Comparison of ENCODE assay signal across 15 mouse cellular contexts in the genomic region with DNA sequence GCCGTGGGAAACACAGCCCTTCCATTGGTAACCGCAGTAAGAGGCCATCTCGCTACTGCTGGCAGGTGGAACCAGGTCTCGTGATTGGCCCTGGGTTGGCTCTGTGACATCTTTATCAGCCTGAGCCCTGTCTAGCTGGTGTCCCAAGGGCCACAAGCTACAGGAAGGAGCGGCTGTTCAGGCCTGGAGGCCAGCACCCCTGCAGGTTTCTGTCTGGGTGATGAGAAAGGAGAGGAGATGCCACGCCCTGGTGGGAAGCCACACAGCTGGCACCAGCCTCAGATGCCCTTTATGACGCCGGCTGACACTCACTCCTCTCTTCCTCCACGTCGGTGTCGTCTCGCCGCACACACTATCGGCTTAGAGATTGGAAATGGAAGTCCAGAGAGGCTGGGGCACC. TPM values are rescaled to one million over a fixed set of nuclear protein-coding genes. Genes with fewer than 3 reads are reported as not detected.
A peak's percentile ranks its signal among the peaks of the same experiment; 100 is the strongest.
DNase-seq lines count a peak whose midpoint lies in the region; ATAC-seq and TF ChIP-seq lines count a peak whose summit lies in the region.
"Had no signal": no experiment of that assay in that cellular context is flagged by ENCODE, and none has a peak within 500 bp of the region (broad histone marks: within the 10 kb centered on the region; RNA-seq: fewer than 3 reads in every experiment).

No protein-coding gene starts in this region.

- H3K27me3 ChIP-seq in hindbrain, postnatal 0 days (ENCODE audit: insufficient read depth, low read length), result no peaks in the 10 kb centered on the region
- no peaks in the 10 kb centered on the region for H3K27me3 ChIP-seq in hindbrain, embryonic 10.5 days (ENCODE audit: insufficient read depth, poor library complexity, severe bottlenecking)
- H3K27me3 ChIP-seq in midbrain, embryonic 15.5 days (replicated peaks), result no peaks in the 10 kb centered on the region
- H3K27me3 ChIP-seq in midbrain, postnatal 0 days (ENCODE audit: insufficient read depth, low read length), result no peaks in the 10 kb centered on the region
- H3K27me3 ChIP-seq in neural tube, embryonic 15.5 days (replicated peaks), result no peaks in the 10 kb centered on the region
- H3K27me3 ChIP-seq: limb, embryonic 12.5 days had no signal

- peak overlapping the region; percentile 9; the same call in 1 of the 2 replicates for H3K9ac ChIP-seq in hindbrain, postnatal 0 days (replicated peaks; ENCODE audit: low read length)
- no peak overlapping the region for H3K9ac ChIP-seq in midbrain, embryonic 15.5 days
- H3K9ac ChIP-seq in midbrain, postnatal 0 days (replicated peaks; ENCODE audit: low read length, poor library complexity, severe bottlenecking), result no peak overlapping the region
- H3K9ac ChIP-seq in neural tube, embryonic 15.5 days (replicated peaks), result no peak overlapping the region
- H3K9ac ChIP-seq: limb, embryonic 12.5 days had no signal

- no peaks in the 10 kb centered on the region for H3K9me3 ChIP-seq in hindbrain, postnatal 0 days (ENCODE audit: low read length)
- no peaks in the 10 kb centered on the region for H3K9me3 ChIP-seq in hindbrain, embryonic 10.5 days
- H3K9me3 ChIP-seq in midbrain, embryonic 15.5 days, result no peaks in the 10 kb centered on the region
- no peaks in the 10 kb centered on the region for H3K9me3 ChIP-seq in midbrain, postnatal 0 days (ENCODE audit: low read length)
- no peaks in the 10 kb centered on the region for H3K9me3 ChIP-seq in neural tube, embryonic 15.5 days (replicated peaks)
- H3K9me3 ChIP-seq: limb, embryonic 12.5 days had no signal

- DNase-seq in hindbrain, postnatal 0 days (ENCODE audit: low spot score), result no peak
- DNase-seq in hindbrain, embryonic 10.5 days (ENCODE audit: low spot score), result no peak
- DNase-seq in midbrain, postnatal 0 days (ENCODE audit: low spot score), result no peak
- DNase-seq in ovary, postnatal 10 days (ENCODE audit: low spot score), result no peak
- DNase-seq in kidney, postnatal 36 days, result no peak
- DNase-seq: adrenal gland, postnatal 25 days; cerebellum, adult 11 months; heart, postnatal 4 days; kidney, postnatal 14 days; layer of hippocampus, postnatal 36 days; lung, postnatal 14 days had no signal

- no peak for TF ChIP-seq CTCF in hindbrain, postnatal 0 days (IDR thresholded peaks at IDR 0.05; ENCODE audit: low read depth)
- no peak for TF ChIP-seq CTCF in midbrain, postnatal 0 days (IDR thresholded peaks at IDR 0.05)

- no peak overlapping the region for H3K27ac ChIP-seq in hindbrain, postnatal 0 days
- no peak overlapping the region for H3K27ac ChIP-seq in hindbrain, embryonic 10.5 days
- H3K27ac ChIP-seq in midbrain, embryonic 15.5 days, result no peak overlapping the region
- H3K27ac ChIP-seq in midbrain, postnatal 0 days (ENCODE audit: low read depth, low read length), result no peak overlapping the region
- no peak overlapping the region for H3K27ac ChIP-seq in neural tube, embryonic 15.5 days (replicated peaks)
- H3K27ac ChIP-seq: limb, embryonic 12.5 days had no signal

- 0 out of 2 replicates have a peak, but pooled peaks cover 12% of the 10 kb centered on the region for H3K36me3 ChIP-seq in hindbrain, postnatal 0 days (ENCODE audit: insufficient read depth, low read length)
- H3K36me3 ChIP-seq in hindbrain, embryonic 10.5 days, result peaks cover 31% of the 10 kb centered on the region
- peaks cover 23% of the 10 kb centered on the region for H3K36me3 ChIP-seq in midbrain, embryonic 15.5 days (replicated peaks)
- H3K36me3 ChIP-seq in midbrain, postnatal 0 days (ENCODE audit: insufficient read depth, low read length), result peaks cover 26% of the 10 kb centered on the region
- peaks cover 24% of the 10 kb centered on the region for H3K36me3 ChIP-seq in neural tube, embryonic 15.5 days

- WGBS in hindbrain, postnatal 0 days, result 88% methylated on average over 14 of the region's 14 CpGs
- WGBS in hindbrain, embryonic 10.5 days, result 92% methylated on average over 14 of the region's 14 CpGs
- WGBS in midbrain, embryonic 15.5 days, result 86% methylated on average over 14 of the region's 14 CpGs
- WGBS in midbrain, postnatal 0 days, result 82% methylated on average over 14 of the region's 14 CpGs
- WGBS in neural tube, embryonic 15.5 days, result 76% methylated on average over 14 of the region's 14 CpGs

- peaks cover 14% of the 10 kb centered on the region; the same call in 1 of the 2 replicates for H3K4me1 ChIP-seq in hindbrain, postnatal 0 days (ENCODE audit: insufficient read depth, low read length)
- peaks cover 58% of the 10 kb centered on the region for H3K4me1 ChIP-seq in hindbrain, embryonic 10.5 days (replicated peaks)
- H3K4me1 ChIP-seq in midbrain, embryonic 15.5 days, result peaks cover 32% of the 10 kb centered on the region
- H3K4me1 ChIP-seq in midbrain, postnatal 0 days (ENCODE audit: insufficient read depth, low read length), result peaks cover 6% of the 10 kb centered on the region; the same call in 1 of the 2 replicates
- peaks cover 35% of the 10 kb centered on the region for H3K4me1 ChIP-seq in neural tube, embryonic 15.5 days

- H3K4me3 ChIP-seq in hindbrain, postnatal 0 days (ENCODE audit: low read length), result no peak overlapping the region
- no peak overlapping the region; the same call in 1 of the 2 replicates for H3K4me3 ChIP-seq in hindbrain, embryonic 10.5 days
- no peak overlapping the region for H3K4me3 ChIP-seq in midbrain, embryonic 15.5 days
- H3K4me3 ChIP-seq in midbrain, postnatal 0 days (ENCODE audit: low read depth, low read length), result no peak overlapping the region
- no peak overlapping the region; the same call in 1 of the 2 replicates for H3K4me3 ChIP-seq in neural tube, embryonic 15.5 days (replicated peaks)
- H3K4me3 ChIP-seq: limb, embryonic 12.5 days had no signal

- ATAC-seq in hindbrain, postnatal 0 days, result no peak
- no peak for ATAC-seq in midbrain, embryonic 15.5 days (replicated peaks)
- no peak for ATAC-seq in midbrain, postnatal 0 days (ENCODE audit: low FRiP score)
- ATAC-seq in common myeloid progenitor, adult 5-6 weeks (replicated peaks; ENCODE audit: low read depth, poor library complexity, severe bottlenecking), result peak; percentile 17; the same call in 1 of the 2 replicates
- no peak for ATAC-seq in neural tube, embryonic 15.5 days (ENCODE audit: low FRiP score)

- no peak overlapping the region for H3K4me2 ChIP-seq in hindbrain, postnatal 0 days (ENCODE audit: low read depth, low read length)
- H3K4me2 ChIP-seq in midbrain, embryonic 15.5 days, result 0 out of 2 replicates have a peak overlapping the region, but pooled peaks have one; percentile 86
- no peak overlapping the region for H3K4me2 ChIP-seq in midbrain, postnatal 0 days (ENCODE audit: low read depth, low read length, poor library complexity, severe bottlenecking)
- H3K4me2 ChIP-seq in neural tube, embryonic 15.5 days, result peak overlapping the region; percentile 80
- H3K4me2 ChIP-seq: limb, embryonic 12.5 days had no signal

RNA-seq across cellular contexts. Expression of a gene that starts 2.8 kb away (rescaled TPM):
- total RNA-seq in hindbrain, postnatal 0 days (2014; rRNA removed), result 408 and 435 TPM in 2 replicates
- polyA plus RNA-seq in hindbrain, postnatal 0 days (2015; fragmentation: Nextera tagmentation; extraction: Ambion mirVana), result 151 and 166 TPM in 2 replicates
- 54.8 and 82.1 TPM in 2 replicates for polyA plus RNA-seq in hindbrain, embryonic 10.5 days (2016; fragmentation: Nextera tagmentation; extraction: Ambion mirVana)
- 189 and 193 TPM in 2 replicates for polyA plus RNA-seq in midbrain, embryonic 15.5 days (2015; fragmentation: Nextera tagmentation; extraction: Ambion mirVana)
- 379 and 419 TPM in 2 replicates for total RNA-seq in midbrain, postnatal 0 days (2014; rRNA removed)
- polyA plus RNA-seq in midbrain, postnatal 0 days (2015; fragmentation: Nextera tagmentation; extraction: Ambion mirVana), result 182 and 201 TPM in 2 replicates
- 33.6 and 63.3 TPM in 2 replicates for total RNA-seq in common myeloid progenitor, adult 5-6 weeks (2017)
- 162 and 188 TPM in 2 replicates for polyA plus RNA-seq in neural tube, embryonic 15.5 days (2015; fragmentation: Nextera tagmentation; extraction: Ambion mirVana)

RNA-seq across cellular contexts. Expression of a gene that starts 20.8 kb away (rescaled TPM):
- 20.6 and 42.3 TPM in 2 replicates for total RNA-seq in hindbrain, postnatal 0 days (2014; rRNA removed)
- polyA plus RNA-seq in hindbrain, postnatal 0 days (2015; fragmentation: Nextera tagmentation; extraction: Ambion mirVana), result 92.0 and 99.5 TPM in 2 replicates
- 307 and 334 TPM in 2 replicates for polyA plus RNA-seq in hindbrain, embryonic 10.5 days (2016; fragmentation: Nextera tagmentation; extraction: Ambion mirVana)
- 153 and 181 TPM in 2 replicates for polyA plus RNA-seq in midbrain, embryonic 15.5 days (2015; fragmentation: Nextera tagmentation; extraction: Ambion mirVana)
- 19.5 and 32.4 TPM in 2 replicates for total RNA-seq in midbrain, postnatal 0 days (2014; rRNA removed)
- polyA plus RNA-seq in midbrain, postnatal 0 days (2015; fragmentation: Nextera tagmentation; extraction: Ambion mirVana), result 103 and 104 TPM in 2 replicates
- not detected in 2 replicates for total RNA-seq in common myeloid progenitor, adult 5-6 weeks (2017)
- polyA plus RNA-seq in neural tube, embryonic 15.5 days (2015; fragmentation: Nextera tagmentation; extraction: Ambion mirVana), result 210 and 222 TPM in 2 replicates

RNA-seq across cellular contexts. Expression of a gene that starts 28.4 kb away (rescaled TPM):
- total RNA-seq in hindbrain, postnatal 0 days (2014; rRNA removed), result 176 and 217 TPM in 2 replicates
- 583 and 596 TPM in 2 replicates for polyA plus RNA-seq in hindbrain, postnatal 0 days (2015; fragmentation: Nextera tagmentation; extraction: Ambion mirVana)
- polyA plus RNA-seq in hindbrain, embryonic 10.5 days (2016; fragmentation: Nextera tagmentation; extraction: Ambion mirVana), result 412 and 491 TPM in 2 replicates
- 442 and 447 TPM in 2 replicates for polyA plus RNA-seq in midbrain, embryonic 15.5 days (2015; fragmentation: Nextera tagmentation; extraction: Ambion mirVana)
- total RNA-seq in midbrain, postnatal 0 days (2014; rRNA removed), result 194 and 243 TPM in 2 replicates
- polyA plus RNA-seq in midbrain, postnatal 0 days (2015; fragmentation: Nextera tagmentation; extraction: Ambion mirVana), result 529 and 575 TPM in 2 replicates
- total RNA-seq in common myeloid progenitor, adult 5-6 weeks (2017), result 115 and 121 TPM in 2 replicates
- 492 and 530 TPM in 2 replicates for polyA plus RNA-seq in neural tube, embryonic 15.5 days (2015; fragmentation: Nextera tagmentation; extraction: Ambion mirVana)

Comparison
In these comparisons a context has a peak if more than half of its experiments do, and no peak if none do; other contexts are left out.
1. H3K4me2 ChIP-seq: peak in midbrain, embryonic 15.5 days (single experiment) and neural tube, embryonic 15.5 days (single experiment); none in hindbrain, postnatal 0 days (single experiment) and midbrain, postnatal 0 days (single experiment).